Mouse (Mus musculus) forebrain, embryonic 15.5 days (tissue): Measurements from ENCODE around the gene Frmd8. TPM values are rescaled to one million over a fixed set of nuclear protein-coding genes. Genes with fewer than 3 reads are reported as not detected.

Source experiments
- ATAC-seq: fragments of 200-750 bp; cut with Nextera tagmentation; replicated peaks from 2 replicates; pipeline ENCODE4 v1.8.0; 2017; ENCODE audit warnings: mild to moderate bottlenecking, moderate TSS enrichment, moderate library complexity
- H3K27ac ChIP-seq: fragments of 300-500 bp; sonication (generic); replicated peaks from 2 replicates; pipeline ENCODE4 v1.5.1; 2015; ENCODE audit warnings: mild to moderate bottlenecking, inconsistent platforms
- H3K27me3 ChIP-seq: fragments of 300-500 bp; sonication (generic); 2 replicates; pipeline ENCODE4 v1.6.1; 2015; ENCODE audit warnings: inconsistent platforms
- H3K36me3 ChIP-seq: fragments of 300-500 bp; sonication (generic); 2 replicates; pipeline ENCODE4 v1.6.1; 2015; ENCODE audit warnings: mild to moderate bottlenecking, inconsistent platforms
- H3K4me1 ChIP-seq: fragments of 300-500 bp; sonication (generic); 2 replicates; pipeline ENCODE4 v1.6.1; 2015; ENCODE audit warnings: inconsistent platforms
- H3K4me2 ChIP-seq: fragments of 300-500 bp; sonication (generic); replicated peaks from 2 replicates; pipeline ENCODE4 v1.6.1; 2015; ENCODE audit warnings: mild to moderate bottlenecking, inconsistent platforms
- H3K4me3 ChIP-seq: fragments of 300-500 bp; sonication (generic); 2 replicates; pipeline ENCODE4 v1.5.1; 2015; ENCODE audit warnings: mild to moderate bottlenecking, inconsistent platforms
- H3K9ac ChIP-seq: fragments of 300-500 bp; sonication (generic); replicated peaks from 2 replicates; pipeline ENCODE4 v1.6.1; 2015; ENCODE audit warnings: mild to moderate bottlenecking, inconsistent platforms
- H3K9me3 ChIP-seq: fragments of 300-500 bp; sonication (generic); 2 replicates; pipeline ENCODE4 v1.6.1; 2016; ENCODE audit warnings: inconsistent platforms
- WGBS: fragments of 180-500 bp; shearing (Covaris S2); methylation state at CpG from one replicate; pipeline ENCODE4 v1.1.7; 2015; ENCODE audit warnings: mixed read lengths; 5-methylcytosine and 5-hydroxymethylcytosine counted together
- polyA plus RNA-seq: library from polyadenylated mRNA; unstranded; fragments of >200 nt; fragmentation: Nextera tagmentation; extraction: Ambion mirVana; gene quantifications from 2 replicates; pipeline ENCODE4 v1.2.1, GENCODE M21; 2015

Gene Frmd8
- polyA plus RNA-seq, 1 experiment from 2014 or later: 23.3 TPM

- 66% methylated on average over 6 of the region's 6 CpGs for WGBS
- Histone ChIP-seq H3K9me3 (no peaks in the 10 kb centered on the region), H3K4me3 (no peak overlapping the region), H3K27ac (no peak overlapping the region), H3K4me2 (no peak overlapping the region), H3K36me3 (no peaks in the 10 kb centered on the region), H3K4me1 (no peaks in the 10 kb centered on the region), H3K9ac (no peak overlapping the region), H3K27me3 (no peaks in the 10 kb centered on the region)
- no peak for ATAC-seq
Observed at GRCm38 (mm10) chr19:5832326-5832725, 42.7 kb downstream of the Frmd8 start.

GRCm38 (mm10) chr19:5831958-5832320, 43.1 kb downstream of the Frmd8 start:
- Histone ChIP-seq H3K9ac (no peak overlapping the region), H3K4me3 (no peak overlapping the region), H3K27me3 (no peaks in the 10 kb centered on the region), H3K27ac (no peak overlapping the region), H3K4me2 (no peak overlapping the region), H3K4me1 (no peaks in the 10 kb centered on the region), H3K9me3 (no peaks in the 10 kb centered on the region), H3K36me3 (no peaks in the 10 kb centered on the region)
- WGBS: 91% methylated on average over 4 of the region's 4 CpGs
- ATAC-seq: no peak

DNA sequence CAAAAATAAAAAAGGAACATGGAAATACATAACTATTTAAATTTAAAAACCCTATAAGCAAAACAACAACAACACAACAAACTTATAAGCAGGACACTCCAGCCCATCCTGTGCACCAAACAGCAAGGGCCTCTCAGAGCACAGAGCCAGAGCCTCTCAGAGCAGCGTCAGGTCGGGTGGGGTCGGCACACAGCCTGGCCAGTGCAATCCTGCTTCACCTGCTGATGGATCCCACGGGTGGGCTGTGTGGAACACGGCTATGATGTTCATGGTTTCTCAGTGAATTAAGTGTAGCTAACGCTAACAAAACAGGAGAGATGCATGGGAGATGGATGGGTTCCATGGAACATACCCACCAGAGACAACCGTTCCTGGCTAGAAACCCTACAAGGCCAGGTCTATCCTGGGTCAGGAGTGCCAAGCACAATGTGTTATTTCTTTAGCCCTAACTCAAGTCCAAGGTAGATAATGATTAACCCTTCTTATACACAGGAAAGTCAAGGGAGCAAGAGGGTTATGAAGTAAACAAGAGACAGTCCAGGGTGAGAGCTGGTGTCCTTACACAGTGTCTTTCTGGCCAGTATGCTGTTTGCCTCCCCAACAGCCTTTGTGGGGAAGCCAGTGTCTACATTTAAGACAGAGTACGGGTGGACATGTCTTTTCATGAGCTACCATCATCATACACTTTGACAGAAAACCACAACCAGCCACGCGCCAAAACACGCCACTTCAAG, 43.7 kb downstream of the Frmd8 start:
- Histone ChIP-seq H3K9me3 (no peaks in the 10 kb centered on the region), H3K4me3 (no peak overlapping the region), H3K9ac (no peak overlapping the region), H3K36me3 (no peaks in the 10 kb centered on the region), H3K27me3 (no peaks in the 10 kb centered on the region), H3K4me1 (no peaks in the 10 kb centered on the region), H3K27ac (no peak overlapping the region), H3K4me2 (no peak overlapping the region)
- no peak for ATAC-seq
- WGBS: 90% methylated on average over 11 of the region's 11 CpGs

GRCm38 (mm10) chr19:5830776-5831175, 44.3 kb downstream of the Frmd8 start:
- Histone ChIP-seq H3K9ac (no peak overlapping the region), H3K27me3 (no peaks in the 10 kb centered on the region), H3K4me2 (no peak overlapping the region), H3K4me3 (no peak overlapping the region), H3K9me3 (no peaks in the 10 kb centered on the region), H3K36me3 (no peaks in the 10 kb centered on the region), H3K27ac (no peak overlapping the region), H3K4me1 (no peaks in the 10 kb centered on the region)
- no peak for ATAC-seq
- 86% methylated on average over 7 of the region's 7 CpGs for WGBS

DNA sequence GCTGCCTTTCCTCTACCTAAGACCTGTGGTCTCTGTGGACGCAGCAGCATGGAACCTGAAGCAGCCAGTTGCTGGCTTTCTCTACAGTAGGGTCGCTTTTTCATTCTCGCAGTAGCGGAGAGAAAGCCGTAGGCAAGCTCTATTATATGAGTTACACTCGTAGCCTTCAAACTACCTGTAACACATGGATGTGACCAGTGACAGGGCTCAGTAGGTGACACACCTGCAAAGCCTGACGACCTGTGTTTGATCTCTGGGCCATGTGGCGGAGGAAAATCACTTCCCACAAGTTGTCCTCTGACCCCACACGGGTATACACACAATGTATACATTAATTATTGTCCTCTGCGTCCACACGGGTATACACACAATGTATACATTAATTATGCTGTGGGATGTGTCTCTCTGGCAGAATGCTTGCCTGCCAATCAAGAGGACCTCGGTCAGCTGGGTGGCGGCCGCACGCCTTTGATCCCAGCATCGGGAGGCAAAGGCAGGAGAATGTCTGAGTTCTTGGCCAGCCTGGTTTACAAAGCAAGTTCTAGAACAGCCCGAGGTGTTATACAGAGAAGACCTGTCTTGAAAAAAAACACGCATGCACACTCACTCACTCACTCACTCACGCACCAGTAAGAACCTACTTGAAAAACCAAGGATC, 45.0 kb downstream of the Frmd8 start:
- H3K9me3 ChIP-seq: no peaks in the 10 kb centered on the region
- no peak overlapping the region for H3K4me3 ChIP-seq
- no peaks in the 10 kb centered on the region for H3K4me1 ChIP-seq
- no peak overlapping the region for H3K27ac ChIP-seq
- no peak overlapping the region for H3K9ac ChIP-seq
- no peaks in the 10 kb centered on the region for H3K36me3 ChIP-seq
- H3K4me2 ChIP-seq: no peak overlapping the region
- no peak for ATAC-seq
- WGBS: 74% methylated on average over 19 of the region's 19 CpGs
- no peaks in the 10 kb centered on the region for H3K27me3 ChIP-seq

- H3K27me3 ChIP-seq: no peaks in the 10 kb centered on the region
- no peak overlapping the region for H3K27ac ChIP-seq
- H3K9me3 ChIP-seq: no peaks in the 10 kb centered on the region
- WGBS: 90% methylated on average over 7 of the region's 7 CpGs
- ATAC-seq: no peak
- H3K4me2 ChIP-seq: no peak overlapping the region
- no peaks in the 10 kb centered on the region for H3K36me3 ChIP-seq
- 0 out of 2 replicates have a peak, but pooled peaks cover 4% of the 10 kb centered on the region for H3K4me1 ChIP-seq
- H3K4me3 ChIP-seq: no peak overlapping the region
- H3K9ac ChIP-seq: no peak overlapping the region
Observed at GRCm38 (mm10) chr19:5828905-5829304, 46.2 kb downstream of the Frmd8 start.

GRCm38 (mm10) chr19:5828155-5828554, 46.9 kb downstream of the Frmd8 start:
- 84% methylated on average over 3 of the region's 3 CpGs for WGBS
- Histone ChIP-seq H3K4me2 (no peak overlapping the region), H3K4me1 (peaks cover 8% of the 10 kb centered on the region), H3K36me3 (no peaks in the 10 kb centered on the region), H3K27me3 (no peaks in the 10 kb centered on the region), H3K27ac (no peak overlapping the region), H3K4me3 (no peak overlapping the region), H3K9me3 (no peaks in the 10 kb centered on the region), H3K9ac (no peak overlapping the region)
- ATAC-seq: no peak

DNA sequence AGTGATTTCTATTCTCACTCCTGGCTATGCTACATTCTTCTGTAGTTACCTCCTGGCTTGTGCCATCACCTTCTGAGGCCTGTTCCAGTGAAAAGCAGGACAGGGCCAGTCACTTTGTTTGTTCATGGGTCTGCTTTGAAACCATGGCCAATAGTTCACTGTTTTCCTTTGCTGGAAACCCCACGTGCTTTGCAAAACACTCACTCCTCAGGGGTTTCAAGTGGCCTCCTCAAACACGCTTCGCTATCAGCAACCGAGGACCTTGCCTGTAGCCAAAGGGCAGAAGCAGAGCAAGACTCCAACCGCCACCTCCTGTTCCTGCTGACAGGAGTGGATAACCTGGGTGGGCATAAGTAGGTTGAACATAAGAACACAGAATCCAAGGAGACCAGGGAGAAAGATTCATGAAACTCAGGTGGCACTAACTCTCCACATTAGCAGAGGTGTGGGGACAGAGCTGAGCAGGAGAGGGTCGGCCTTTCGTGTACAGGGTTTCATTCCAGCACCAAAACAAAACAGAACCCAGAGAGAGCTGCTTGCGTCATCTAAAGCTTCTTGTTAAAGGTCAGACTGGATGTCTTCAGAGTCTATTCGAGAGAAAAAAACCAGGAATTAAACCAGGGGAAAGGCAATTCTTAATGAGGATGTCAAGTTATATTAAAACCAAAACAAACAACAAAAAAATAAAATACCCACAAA, 47.5 kb downstream of the Frmd8 start:
- 77% methylated on average over 9 of the region's 9 CpGs for WGBS
- H3K9ac ChIP-seq: no peak overlapping the region
- H3K27ac ChIP-seq: no peak overlapping the region

DNA sequence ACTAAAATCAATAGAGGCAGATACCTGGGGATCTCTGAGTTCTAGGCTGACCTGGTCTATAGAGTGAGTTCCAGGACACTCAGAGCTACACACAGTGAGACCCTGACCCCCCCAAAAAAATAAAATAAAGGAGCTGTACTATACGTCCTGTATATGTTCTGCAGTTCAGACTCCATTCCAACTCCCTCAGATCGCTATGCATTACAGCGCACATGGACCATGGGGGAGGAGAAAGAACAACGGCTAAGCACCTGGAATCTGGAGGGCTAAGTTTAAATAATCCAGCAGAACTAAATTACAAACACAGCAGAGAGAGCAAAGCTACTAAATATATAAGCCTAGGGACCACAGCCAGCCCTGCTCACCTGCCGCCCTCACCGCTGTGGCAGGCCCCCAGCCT, 48.0 kb downstream of the Frmd8 start:
- Histone ChIP-seq H3K9ac (no peak overlapping the region), H3K4me1 (peaks cover 20% of the 10 kb centered on the region), H3K27ac (no peak overlapping the region), H3K36me3 (no peaks in the 10 kb centered on the region), H3K4me3 (no peak overlapping the region), H3K9me3 (no peaks in the 10 kb centered on the region), H3K4me2 (no peak overlapping the region), H3K27me3 (no peaks in the 10 kb centered on the region)
- no peak for ATAC-seq
- WGBS: 88% methylated on average over 6 of the region's 6 CpGs

More for the DNA sequence above, 47.5 kb downstream of the Frmd8 start:
- Histone ChIP-seq H3K36me3 (no peaks in the 10 kb centered on the region), H3K4me2 (no peak overlapping the region), H3K27me3 (no peaks in the 10 kb centered on the region), H3K4me3 (no peak overlapping the region), H3K4me1 (peaks cover 14% of the 10 kb centered on the region), H3K9me3 (no peaks in the 10 kb centered on the region)
- ATAC-seq: no peak

GRCm38 (mm10) chr19:5826731-5827002, 48.4 kb downstream of the Frmd8 start:
- Histone ChIP-seq H3K27me3 (no peaks in the 10 kb centered on the region), H3K9ac (no peak overlapping the region), H3K36me3 (no peaks in the 10 kb centered on the region), H3K4me3 (no peak overlapping the region), H3K4me1 (peaks cover 22% of the 10 kb centered on the region), H3K27ac (no peak overlapping the region), H3K9me3 (no peaks in the 10 kb centered on the region), H3K4me2 (no peak overlapping the region)
- no peak for ATAC-seq
- WGBS: 75% methylated on average over 4 of the region's 4 CpGs

- Histone ChIP-seq H3K9ac (no peak overlapping the region), H3K27me3 (no peaks in the 10 kb centered on the region), H3K27ac (no peak overlapping the region), H3K36me3 (no peaks in the 10 kb centered on the region), H3K4me1 (peaks cover 22% of the 10 kb centered on the region), H3K9me3 (no peaks in the 10 kb centered on the region), H3K4me2 (no peak overlapping the region), H3K4me3 (no peak overlapping the region)
- WGBS: 86% methylated on average over 5 of the region's 5 CpGs
- ATAC-seq: no peak
Observed at GRCm38 (mm10) chr19:5825901-5826730, 49.0 kb downstream of the Frmd8 start.
